Mouse (Mus musculus) bone marrow, adult 2 months (tissue): Measurements from ENCODE around the gene Mtss1l.

Experiments
- CTCF ChIP-seq: fragments of 200-500 bp; IDR thresholded peaks from 2 replicates; pipeline ENCODE4 v1.5.1; 2011; ENCODE audit warnings: low read length, control low read depth; ENCODE audit not compliant: control insufficient read depth, insufficient read depth
- POLR2A ChIP-seq: fragments of 200-500 bp; IDR thresholded peaks from 2 replicates; pipeline ENCODE4 v1.6.1; 2011; ENCODE audit warnings: low read depth, mild to moderate bottlenecking, control low read depth, low read length, borderline replicate concordance; ENCODE audit not compliant: control insufficient read depth

DNA sequence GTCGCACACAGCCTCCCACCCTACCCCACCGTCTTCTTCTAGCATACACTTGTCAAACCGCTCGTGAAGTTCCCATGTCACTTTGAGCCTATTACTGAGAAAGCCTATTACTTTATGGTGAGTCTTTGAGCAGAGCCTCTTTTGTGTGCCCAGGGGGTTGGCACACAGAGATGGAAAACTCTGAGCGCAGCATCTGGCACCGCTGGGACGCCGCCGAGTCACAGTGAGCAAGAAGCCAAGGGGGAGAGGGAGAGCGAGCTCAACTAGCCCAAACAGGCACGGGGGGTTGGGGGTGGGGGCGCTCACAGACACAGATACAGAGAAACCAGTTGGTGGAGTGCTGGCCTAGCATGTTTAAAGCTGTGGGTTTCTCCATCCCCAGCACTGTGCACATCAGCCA lies 68.3 kb downstream of the Mtss1l start:
- TF ChIP-seq CTCF (no peak), POLR2A (no peak)
